Mouse (Mus musculus): ENCODE data around the gene Sod1.

Sod1 gene

GRCm38 (mm10) chr16:90260097-90260496 lies 39.5 kb downstream of the Sod1 start:
- DNase-seq, result no peak

GRCm38 (mm10) chr16:90261791-90262190 lies 41.2 kb downstream of the Sod1 start:
- DNase-seq, result no peak

DNA sequence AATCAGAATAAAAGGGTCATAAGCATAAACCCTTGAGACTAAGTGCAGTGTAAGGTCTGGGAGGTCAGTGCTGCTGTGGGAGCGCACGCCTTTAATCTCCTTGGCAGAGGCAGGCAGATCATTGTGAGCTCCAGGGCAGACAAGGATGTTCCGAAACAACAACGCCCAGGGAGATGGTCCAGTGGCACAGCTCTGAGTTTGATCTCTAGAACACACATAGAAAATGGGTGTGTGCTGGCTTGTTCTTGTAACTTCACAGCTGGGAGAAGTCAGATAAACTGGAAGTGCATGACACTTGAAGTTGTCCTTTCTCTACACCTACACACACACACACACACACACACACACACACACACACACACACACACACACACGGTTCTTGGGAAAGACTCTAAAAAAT lies 43.5 kb downstream of the Sod1 start:
- no peak for DNase-seq

DNA sequence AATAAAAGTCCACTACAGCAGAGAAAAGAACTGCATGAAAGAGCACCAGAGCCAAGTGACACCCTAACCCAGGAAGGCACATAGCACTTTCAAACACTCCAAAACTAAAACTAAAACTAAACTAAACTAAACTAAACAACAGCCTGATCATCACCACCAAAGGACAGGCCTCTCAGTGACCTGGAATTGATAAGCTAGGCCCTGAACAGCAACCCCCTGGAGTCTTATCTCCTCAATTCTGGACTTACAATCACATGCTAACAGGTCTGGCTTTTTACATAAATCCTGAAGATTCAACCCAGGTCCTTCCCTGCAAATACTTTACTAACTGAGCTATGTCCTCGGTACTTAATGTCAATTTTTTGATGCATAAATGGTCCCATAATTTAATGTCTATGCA lies 44.6 kb downstream of the Sod1 start:
- DNase-seq, result no peak

GRCm38 (mm10) chr16:90266581-90266980 lies 46.0 kb downstream of the Sod1 start:
- DNase-seq, result peak; percentile 42

- peak; percentile 35 for DNase-seq
These were observed 55.0 kb downstream of the Sod1 start for GRCm38 (mm10) chr16:90275521-90275920.
